Mouse (Mus musculus) CD8-positive naive resting alpha-beta T cell, adult 2 months (primary cell): ENCODE data around the gene Stambp.
"Not testable (repeated sequence)": the region's sequence is repeated elsewhere in the genome, so short reads cannot be mapped to it uniquely, and the experiment has no call there.

Experiments used
- DNase-seq, 2 experiments: peaks; one replicate each; pipeline ENCODE4 v3.0.0; 2022; ENCODE audit warnings: low read depth in 2 of 2, low spot score in 2 of 2

Stambp gene

DNA sequence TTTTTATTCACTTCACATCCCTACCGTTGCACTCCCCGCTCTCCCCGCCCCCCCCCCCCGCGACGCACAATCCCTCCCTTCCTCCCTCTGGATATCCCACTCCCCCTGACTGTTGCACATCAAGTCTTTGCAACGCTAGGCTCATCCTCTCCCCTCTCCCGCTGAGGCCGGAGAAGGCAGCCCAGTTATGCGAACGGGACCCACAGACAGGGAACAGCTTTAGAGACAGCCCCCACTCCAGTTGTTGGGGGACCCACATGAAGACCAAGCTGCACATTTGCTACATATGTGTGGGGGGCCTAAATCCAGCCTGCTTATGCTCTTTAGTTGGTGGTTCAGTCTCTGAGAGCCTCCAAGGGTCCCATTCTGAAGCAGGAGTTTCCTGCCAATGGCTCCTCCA lies at the start of gene Stambp:
TSS of gene Stambp (minus strand) at position 59 of the 400 bp plus-strand sequence.
- peak in 1 of 2 experiments; percentile 3 for DNase-seq

DNA sequence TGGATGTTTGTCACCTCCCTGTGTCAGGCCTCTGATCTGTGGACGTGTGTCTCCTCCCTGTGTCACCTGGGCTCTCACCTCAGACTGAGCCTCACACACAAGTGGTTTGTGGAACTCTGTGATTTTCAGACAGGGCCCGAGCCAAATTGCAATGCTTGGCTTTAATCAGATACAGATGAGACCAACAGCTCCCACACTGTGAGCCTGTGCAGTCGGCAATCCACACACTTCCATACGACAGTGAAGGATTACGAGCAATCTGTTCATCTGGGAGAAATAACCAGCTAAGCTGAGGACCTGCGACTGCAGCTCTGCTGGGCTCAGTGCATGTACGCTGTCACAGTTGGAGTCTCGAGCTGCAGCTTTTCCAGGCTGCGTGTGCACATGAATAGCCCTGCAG lies 47.4 kb upstream of the Stambp start:
- no peak for DNase-seq

DNA sequence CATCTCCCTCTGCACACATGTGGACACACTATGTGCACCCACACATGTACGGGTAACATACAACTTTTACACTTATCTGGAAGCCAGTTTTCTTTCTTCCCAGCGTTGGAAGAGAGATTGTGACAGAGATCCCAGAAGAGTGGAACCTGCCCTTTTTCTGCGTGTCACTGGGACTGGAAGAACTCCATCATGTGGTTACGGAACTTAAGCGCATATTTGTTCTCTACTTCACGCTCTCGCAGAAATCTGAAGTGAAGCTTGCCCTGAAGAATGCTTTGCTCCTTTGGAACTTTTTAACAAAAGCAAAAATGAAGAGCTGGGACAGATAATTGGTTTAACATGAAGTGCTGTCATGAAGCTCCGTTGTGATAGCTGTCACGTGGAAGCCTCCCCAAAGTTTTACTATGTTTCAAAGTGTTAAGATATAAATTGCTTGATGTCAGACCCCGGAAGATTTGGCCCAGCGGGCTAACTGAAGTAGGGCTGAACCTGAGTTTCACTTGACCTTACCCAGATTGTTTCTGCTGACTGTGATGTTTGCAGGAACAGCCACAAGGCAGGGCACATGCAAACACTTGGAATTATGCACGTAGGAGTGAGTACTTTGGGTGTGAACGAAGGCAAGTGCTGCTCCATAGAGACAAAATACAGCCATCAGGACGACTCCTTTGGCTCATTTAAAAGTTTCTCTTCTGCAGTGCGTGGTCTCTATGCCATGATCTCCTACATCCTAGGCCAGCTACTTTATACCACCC lies 45.2 kb upstream of the Stambp start:
- no peak for DNase-seq

DNA sequence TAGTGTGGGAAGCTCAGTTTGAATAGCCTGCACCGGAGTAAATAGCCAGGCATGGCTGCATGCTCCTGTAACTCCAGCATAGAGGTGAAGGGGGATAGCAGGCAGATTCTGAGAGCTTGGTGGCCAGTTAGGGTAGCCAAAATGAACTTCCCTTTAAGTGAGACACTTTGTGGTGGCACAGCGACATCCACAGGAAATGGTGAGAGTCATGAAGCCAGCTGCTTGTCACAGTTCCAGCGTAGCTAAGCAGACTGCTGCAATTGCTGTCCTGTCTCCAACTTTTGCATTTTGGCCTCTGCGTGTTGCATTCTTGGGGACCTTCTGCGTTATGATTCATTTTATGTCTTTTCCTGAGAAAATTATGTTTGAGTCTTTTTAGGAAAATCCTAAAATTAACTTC lies 44.0 kb upstream of the Stambp start:
- no peak for DNase-seq

DNA sequence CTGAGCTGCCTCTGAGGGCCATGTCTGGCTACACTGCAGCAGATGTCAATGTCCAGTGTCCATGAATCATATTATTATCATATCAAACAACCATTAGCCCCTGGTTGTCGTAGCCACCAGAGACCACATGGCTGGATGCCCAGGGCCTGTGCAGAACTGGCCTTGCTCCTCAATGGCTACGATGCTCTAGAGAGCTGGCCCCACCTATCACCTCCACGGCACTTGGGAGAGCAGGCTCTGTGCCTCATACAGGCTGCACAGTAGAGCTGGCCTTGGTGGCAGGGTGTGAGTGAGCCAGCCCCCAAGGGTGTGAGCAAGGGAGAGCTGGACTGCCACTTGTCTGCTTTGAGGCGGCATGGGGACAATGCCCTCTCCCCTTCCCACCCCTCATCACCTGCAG lies 41.9 kb upstream of the Stambp start:
- no peak for DNase-seq

DNA sequence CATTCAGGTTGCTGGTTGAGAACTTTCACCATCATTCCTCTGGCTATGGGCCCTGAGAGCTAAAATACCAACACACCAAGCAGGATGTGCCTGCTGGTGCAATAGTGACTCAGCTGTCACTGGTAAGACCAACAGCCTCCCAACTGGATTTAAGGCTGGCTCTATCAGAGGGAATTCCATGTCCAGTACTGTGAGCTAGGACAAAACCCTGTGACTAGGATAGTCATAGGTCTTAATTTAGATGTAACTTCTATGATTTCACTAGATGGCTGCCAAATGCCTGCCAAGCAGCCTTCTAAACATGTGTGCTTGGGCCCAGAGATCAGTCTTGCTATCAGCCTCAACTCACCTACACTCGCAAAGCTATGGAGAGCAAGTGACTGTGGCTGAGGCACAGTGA lies 40.4 kb upstream of the Stambp start:
- DNase-seq, result no peak

DNA sequence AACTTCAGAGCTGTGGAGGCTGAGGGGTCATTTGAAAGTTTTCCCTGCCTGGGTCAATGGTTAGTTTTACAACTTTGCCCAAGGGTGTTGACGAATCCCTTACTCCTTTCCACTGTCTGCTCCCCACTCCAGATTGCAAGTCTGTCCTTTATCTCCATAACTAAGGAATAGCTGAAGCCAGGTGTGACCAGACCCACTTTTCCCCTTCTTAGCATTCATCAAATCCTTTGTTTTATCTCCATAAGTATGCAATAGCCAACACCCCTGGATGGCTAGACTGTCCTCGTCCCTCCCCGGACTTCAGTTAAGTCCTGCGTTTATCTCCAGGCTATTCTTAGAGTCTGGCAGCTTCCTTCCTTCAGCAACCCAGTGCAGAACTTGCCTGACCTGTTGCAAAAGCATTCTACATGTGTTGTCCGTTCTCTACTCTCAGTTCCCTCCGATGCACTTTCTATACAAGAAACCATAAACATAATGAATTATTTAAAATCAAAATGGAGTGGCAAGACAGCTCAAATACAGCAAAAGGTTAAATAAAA lies 27.2 kb upstream of the Stambp start:
- no peak for DNase-seq

DNA sequence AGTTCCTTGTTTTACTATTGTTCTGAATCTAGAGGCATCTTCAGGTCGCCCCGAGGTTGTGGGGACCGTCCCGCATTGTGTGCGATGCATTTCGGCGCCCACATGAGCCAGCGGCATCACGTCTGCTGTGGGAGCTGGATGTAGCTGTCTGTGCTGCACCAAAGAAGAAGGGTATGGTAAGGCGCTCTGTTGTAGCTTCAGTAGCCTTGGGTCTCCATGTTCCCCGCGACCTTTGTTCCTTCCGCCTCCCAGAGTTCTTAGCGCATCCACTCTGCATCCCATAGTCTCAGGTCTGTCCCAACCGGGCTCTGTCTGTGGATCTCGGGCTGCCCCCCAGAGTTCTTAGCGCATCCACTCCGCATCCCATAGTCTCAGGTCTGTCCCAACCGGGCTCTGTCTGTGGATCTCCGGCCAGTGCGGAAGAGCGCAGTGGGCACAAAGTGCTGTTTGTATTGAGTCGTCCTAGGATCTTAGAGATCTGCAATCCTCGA lies 26.6 kb upstream of the Stambp start:
- DNase-seq, result no peak

DNA sequence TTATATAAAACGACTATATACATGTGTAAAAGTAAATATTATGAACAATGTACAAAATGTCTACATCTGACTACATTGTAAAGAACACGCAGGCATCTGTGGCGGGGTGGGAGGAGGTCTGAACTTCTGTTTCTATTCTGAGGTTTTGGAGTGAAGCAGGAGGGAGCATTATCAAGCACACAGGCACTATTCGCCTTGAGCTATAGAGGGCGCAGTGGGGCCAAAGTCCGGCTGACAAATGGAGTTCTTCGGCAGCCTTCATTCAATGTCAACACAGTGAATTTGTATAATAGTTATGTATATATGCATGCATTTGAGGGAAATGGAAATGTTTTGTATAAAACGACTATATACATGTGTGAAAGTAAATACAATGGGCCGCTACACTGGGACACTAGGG lies 26.1 kb upstream of the Stambp start:
- DNase-seq, result peak; percentile 26 to 60

DNA sequence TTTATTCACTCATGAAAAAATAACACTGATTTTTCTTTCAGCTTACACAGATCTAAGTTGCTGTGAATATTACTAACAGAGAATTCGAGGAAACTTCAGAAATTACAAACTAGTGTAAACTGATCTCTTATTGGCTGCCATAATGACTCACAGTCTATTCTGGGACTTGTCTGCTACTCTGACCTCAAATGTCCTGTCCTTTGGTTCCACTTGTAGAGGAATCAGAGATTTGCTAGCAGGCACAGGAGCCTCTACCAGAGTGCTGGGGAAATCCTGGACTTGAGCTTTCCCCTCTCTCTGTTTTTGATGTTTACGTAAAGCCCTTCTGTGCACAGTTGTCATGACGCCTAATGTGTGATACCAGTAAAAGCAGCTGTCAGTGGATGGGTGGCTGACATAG lies 25.5 kb upstream of the Stambp start:
- DNase-seq, result no peak

DNA sequence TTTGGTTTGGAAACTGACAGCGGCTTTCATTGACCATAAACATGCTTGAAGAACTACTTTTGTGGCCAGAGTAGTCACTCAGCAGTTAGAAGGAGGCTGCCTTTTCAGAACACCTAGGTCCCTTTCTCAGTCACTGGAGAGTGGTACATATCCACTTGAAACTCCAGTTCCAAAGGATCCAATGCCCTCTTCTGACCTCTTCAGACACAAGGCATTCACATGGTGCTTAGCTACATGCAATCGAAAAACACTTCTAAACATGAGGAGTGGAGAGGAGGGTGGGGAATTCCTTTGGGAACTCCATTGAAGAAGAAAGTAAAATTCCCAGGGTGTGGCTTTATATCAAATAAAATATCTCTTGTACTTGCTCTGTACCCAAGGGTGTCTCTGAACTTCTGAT lies 22.5 kb upstream of the Stambp start:
- no peak for DNase-seq

DNA sequence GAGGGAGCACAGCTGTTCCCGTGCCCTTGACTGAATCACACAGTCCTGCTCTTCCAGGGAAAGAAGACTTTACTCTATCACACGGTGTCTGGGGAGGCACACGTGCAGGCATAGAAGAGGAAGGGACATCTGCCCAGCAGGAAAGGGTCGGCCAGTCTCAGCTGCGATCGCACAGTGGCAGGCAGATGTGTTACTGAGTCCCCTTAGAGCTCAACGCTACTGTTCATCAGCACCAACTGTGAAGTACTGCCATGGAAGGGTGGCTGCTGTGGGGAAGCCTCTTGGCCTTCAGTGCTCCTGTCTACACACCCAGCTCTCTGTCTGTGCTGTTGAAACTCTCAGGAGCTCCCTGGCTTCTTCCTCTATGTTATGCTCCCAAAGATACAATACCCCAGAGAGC lies 21.4 kb upstream of the Stambp start:
- no peak for DNase-seq

DNA sequence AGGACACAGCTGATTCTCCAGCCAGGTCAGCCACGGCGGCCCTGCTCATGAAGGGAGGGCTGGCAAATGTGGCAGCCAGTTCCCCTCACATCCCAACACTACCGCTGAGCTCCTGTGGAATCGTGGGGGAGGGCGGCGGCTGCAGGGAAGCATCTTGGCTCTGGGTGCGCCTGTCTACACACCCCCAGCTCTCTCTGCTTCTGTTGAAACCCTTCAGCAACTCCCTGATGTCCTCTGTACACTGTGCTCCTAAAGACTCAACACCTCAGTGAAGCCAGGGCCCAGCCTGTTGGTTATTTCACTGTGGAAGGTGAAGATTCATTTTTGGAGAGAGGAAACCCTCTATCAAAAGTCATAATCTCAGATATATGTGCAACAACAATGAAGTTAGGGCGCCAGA lies 19.5 kb upstream of the Stambp start:
- no peak for DNase-seq

DNA sequence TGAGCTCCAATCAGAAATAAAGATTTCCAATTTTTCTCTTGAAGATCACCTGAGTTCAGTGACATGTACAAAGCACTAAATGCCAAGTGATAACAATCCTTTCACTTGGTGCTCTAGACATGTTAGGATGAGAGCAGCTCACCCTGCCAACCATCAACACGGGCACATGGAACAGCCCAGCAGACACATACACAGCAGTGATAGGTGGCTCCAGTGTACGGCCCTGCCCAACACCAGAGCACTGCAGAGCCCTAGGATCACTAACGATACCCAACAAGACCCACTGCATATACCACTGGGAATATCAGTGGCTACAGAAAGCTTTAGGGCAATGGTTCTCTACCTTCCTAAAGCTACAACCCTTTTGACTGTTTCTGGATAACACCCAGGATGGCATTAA lies 17.8 kb upstream of the Stambp start:
- DNase-seq, result no peak

DNA sequence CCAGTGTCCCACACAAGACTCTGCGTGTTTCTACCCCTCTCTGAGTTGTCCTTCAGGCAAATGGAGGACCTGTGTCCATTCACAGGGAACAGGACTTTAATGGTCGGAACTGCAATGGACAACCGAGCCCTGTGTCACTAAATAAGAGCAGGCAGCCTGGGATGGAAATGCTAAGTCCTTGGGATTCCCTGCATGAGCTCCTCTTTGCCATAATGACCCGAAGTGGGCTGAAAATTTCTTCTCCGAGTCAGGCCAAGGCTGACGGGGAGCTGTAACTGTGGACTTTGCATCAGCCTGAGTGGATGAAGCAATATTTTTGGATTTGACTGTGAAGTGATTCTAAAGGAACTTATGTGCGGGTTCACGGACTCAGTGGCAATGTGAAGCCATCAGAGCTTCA lies 14.7 kb upstream of the Stambp start:
- not testable (repeated sequence) for DNase-seq

DNA sequence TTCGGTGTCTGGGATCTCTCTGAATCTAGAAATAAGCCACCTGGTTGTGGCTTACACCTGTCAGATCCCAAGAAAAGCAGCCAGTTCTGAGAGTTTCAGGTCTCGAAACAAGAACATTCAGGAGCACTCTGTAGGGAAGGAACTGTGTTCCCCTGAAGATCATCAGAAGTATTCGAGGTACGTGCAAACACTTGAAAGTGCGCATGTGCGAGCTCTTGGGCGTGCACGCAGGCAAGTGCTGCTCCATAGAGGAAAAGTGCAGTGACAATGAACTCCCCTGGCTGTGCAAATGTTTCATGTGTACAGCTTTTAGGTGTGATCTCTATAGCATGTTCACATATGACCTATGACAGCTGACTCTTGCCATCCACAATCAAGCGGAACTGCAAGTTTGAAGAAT lies 12.8 kb upstream of the Stambp start:
- DNase-seq, result not testable (repeated sequence)

DNA sequence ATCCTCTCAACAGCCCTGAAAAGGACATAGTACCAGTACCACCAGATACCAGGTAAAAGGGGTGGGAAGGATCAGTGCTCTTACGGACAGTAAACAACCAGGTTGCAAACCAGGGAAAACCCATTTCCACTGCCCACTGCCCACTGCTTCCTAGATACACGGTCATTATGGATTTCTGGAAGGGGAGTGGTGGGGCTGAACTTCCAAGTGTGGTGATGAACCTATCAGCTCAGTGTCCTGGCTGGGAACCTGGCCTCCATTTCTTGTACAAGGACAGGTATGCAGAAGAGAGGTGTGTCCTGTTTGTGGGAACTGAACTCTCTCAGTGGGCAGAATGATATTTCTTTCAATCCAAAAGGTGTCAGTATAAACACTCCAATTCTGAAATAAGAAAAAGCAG lies 11.1 kb upstream of the Stambp start:
- DNase-seq, result no peak

DNA sequence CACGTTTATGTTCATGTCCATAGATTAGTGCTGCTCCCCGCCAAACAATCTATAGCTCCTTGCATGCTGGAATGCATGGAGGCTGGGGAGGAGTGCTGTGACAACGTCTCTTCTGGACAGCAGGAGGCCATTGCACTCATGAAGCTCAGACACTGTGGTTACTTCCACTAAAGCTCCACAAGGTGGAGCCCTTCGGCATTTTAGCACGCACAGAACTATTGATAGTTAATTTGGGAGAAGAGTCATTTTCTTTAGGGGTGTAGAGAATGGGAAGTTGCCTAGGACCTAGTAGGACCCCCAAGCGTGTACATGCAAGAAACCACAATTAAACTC lies 10.4 kb upstream of the Stambp start:
- peak in 1 of 2 experiments; percentile 44 for DNase-seq

DNA sequence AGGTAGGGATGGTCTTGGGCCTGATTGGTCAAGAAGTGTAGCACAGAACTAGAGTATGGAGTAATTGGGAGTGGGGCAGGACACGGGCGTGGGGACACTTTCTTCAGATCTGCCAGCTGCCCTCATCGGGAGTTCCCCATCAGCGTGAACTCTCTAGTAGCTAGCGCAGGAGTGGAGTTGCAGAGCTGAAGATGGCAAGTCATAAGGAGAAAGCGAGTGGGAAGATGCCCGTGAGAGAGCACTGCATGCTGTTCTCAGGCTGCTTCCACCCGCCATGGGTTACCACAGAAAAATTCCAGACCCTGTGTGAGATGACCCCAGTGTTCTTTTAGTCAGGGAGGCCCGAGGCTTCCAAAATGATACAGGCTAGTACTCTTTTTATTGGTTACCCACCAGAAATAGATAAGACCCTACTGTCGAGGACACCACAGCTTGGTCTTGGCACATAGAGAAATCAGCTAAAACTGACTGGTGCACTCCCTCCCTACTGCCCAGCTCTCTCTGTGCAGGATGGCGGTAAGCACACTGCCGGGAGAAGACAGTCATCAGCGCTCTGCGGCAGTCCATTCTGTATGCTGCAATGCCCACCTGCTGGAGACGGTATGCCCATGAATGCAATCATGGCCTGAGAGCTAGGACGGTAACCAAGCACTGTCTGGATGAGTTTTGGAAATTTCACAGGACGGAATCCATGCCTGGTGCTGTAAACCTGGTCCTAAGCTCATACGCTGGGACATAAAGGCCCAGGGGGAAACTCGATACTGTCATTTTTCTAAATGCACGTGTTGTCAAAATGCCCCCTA lies 9.8 kb upstream of the Stambp start:
- no peak for DNase-seq

DNA sequence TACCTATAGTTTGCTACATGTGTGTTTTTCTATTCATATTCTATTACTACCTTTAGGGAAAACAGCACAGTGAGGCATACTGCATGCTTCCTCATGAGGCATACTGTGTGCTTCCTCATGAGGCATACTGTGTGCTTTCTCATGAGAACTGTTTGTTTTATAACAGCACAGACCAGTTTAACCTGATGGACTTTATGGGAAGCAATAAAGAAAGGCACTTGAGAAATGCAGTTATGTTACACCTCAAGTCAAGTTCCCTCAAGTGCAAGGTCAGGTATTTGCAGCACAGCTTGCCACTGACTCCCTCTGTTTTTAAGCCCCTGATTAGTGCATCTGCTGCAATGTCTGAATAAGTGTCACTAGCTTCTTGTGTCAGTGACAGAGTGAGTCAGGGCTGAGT lies 5.0 kb upstream of the Stambp start:
- DNase-seq, result no peak

DNA sequence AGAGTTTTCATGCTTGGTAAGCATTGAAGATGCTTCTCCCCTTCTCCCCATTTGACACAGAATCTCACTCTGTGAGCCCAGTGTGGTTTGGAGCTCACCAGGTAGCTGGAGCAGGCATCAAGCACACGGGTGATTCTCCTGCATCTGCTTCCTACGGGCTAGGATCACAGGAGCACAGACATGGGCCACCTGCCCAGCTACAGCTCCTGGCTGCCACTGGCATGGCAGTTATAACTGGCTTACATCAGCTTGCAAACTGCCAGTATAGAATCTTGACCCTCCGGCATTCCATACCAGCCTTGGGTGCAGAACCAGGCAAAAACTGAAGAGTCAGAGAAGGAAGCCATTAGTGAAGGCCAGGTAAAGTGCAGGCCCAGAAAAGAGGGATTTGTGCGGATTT lies 3.1 kb upstream of the Stambp start:
- no peak for DNase-seq
